Mouse (Mus musculus) forebrain, embryonic 13.5 days (tissue): ENCODE data around the gene Pomp. TPM values are rescaled to one million over a fixed set of nuclear protein-coding genes. Genes with fewer than 3 reads are reported as not detected.
A peak's percentile ranks its signal among the peaks of the same experiment; 100 is the strongest.

Source experiments
- ATAC-seq: fragments of 200-750 bp; cut with Nextera tagmentation; 2 replicates; pipeline ENCODE4 v1.8.0; 2017
- H3K27ac ChIP-seq: fragments of 300-500 bp; sonication (generic); 2 replicates; pipeline ENCODE4 v1.5.1; 2015; ENCODE audit warnings: inconsistent platforms, mild to moderate bottlenecking, moderate library complexity
- H3K27me3 ChIP-seq: fragments of 300-500 bp; sonication (generic); 2 replicates; pipeline ENCODE4 v1.6.1; 2015; ENCODE audit warnings: mild to moderate bottlenecking, inconsistent platforms
- H3K36me3 ChIP-seq: fragments of 300-500 bp; sonication (generic); 2 replicates; pipeline ENCODE4 v1.6.1; 2015; ENCODE audit warnings: mild to moderate bottlenecking, inconsistent platforms; ENCODE audit not compliant: poor library complexity, severe bottlenecking
- H3K4me1 ChIP-seq: fragments of 300-500 bp; sonication (generic); 2 replicates; pipeline ENCODE4 v1.6.1; 2015; ENCODE audit warnings: inconsistent platforms
- H3K4me2 ChIP-seq: fragments of 300-500 bp; sonication (generic); 2 replicates; pipeline ENCODE4 v1.6.1; 2015; ENCODE audit warnings: inconsistent platforms, mild to moderate bottlenecking, moderate library complexity
- H3K4me3 ChIP-seq: fragments of 300-500 bp; sonication (generic); 2 replicates; pipeline ENCODE4 v1.5.1; 2015; ENCODE audit warnings: mild to moderate bottlenecking, inconsistent platforms
- H3K9ac ChIP-seq: fragments of 300-500 bp; sonication (generic); 2 replicates; pipeline ENCODE4 v1.6.1; 2015; ENCODE audit warnings: mild to moderate bottlenecking, inconsistent platforms
- H3K9me3 ChIP-seq: fragments of 300-500 bp; sonication (generic); replicated peaks from 2 replicates; pipeline ENCODE4 v1.6.1; 2016; ENCODE audit warnings: inconsistent platforms
- WGBS: fragments of 180-500 bp; shearing (Covaris S2); methylation state at CpG from one replicate; pipeline ENCODE4 v1.1.7; 2015; 5-methylcytosine and 5-hydroxymethylcytosine counted together
- polyA plus RNA-seq: library from polyadenylated mRNA; unstranded; fragments of >200 nt; fragmentation: Nextera tagmentation; extraction: Ambion mirVana; gene quantifications from 2 replicates; pipeline ENCODE4 v1.2.1, GENCODE M21; 2015

Pomp gene
- polyA plus RNA-seq, 1 experiment from 2014 or later: 585 TPM

- no peak overlapping the region for H3K4me3 ChIP-seq
- no peaks in the 10 kb centered on the region for H3K27me3 ChIP-seq
- no peaks in the 10 kb centered on the region for H3K4me1 ChIP-seq
- H3K36me3 ChIP-seq: peaks cover 98% of the 10 kb centered on the region
- no peak overlapping the region for H3K27ac ChIP-seq
- no peaks in the 10 kb centered on the region for H3K9me3 ChIP-seq
- no peak overlapping the region for H3K9ac ChIP-seq
- H3K4me2 ChIP-seq: no peak overlapping the region
- 97% methylated on average over 6 of the region's 6 CpGs for WGBS
- ATAC-seq: no peak
Measured at GRCm38 (mm10) chr5:147869568-147869967, 9.3 kb downstream of the Pomp start.

- Histone ChIP-seq H3K36me3 (peaks cover 98% of the 10 kb centered on the region), H3K4me2 (no peak overlapping the region), H3K9me3 (no peaks in the 10 kb centered on the region), H3K4me3 (no peak overlapping the region), H3K9ac (no peak overlapping the region), H3K27ac (no peak overlapping the region), H3K4me1 (no peaks in the 10 kb centered on the region), H3K27me3 (no peaks in the 10 kb centered on the region)
- 91% methylated on average over 1 of the region's 1 CpGs for WGBS
- no peak for ATAC-seq
Measured at GRCm38 (mm10) chr5:147870296-147870695, 10.0 kb downstream of the Pomp start.

- H3K4me2 ChIP-seq: no peak overlapping the region
- no peak overlapping the region for H3K4me3 ChIP-seq
- no peak for ATAC-seq
- 95% methylated on average over 15 of the region's 15 CpGs for WGBS
- no peaks in the 10 kb centered on the region for H3K9me3 ChIP-seq
- H3K27ac ChIP-seq: no peak overlapping the region
- H3K9ac ChIP-seq: no peak overlapping the region
- no peaks in the 10 kb centered on the region for H3K4me1 ChIP-seq
- H3K36me3 ChIP-seq: peaks cover 98% of the 10 kb centered on the region
- no peaks in the 10 kb centered on the region for H3K27me3 ChIP-seq
Measured at GRCm38 (mm10) chr5:147871091-147871820, 11.0 kb downstream of the Pomp start.

GRCm38 (mm10) chr5:147874491-147875065 is 14.3 kb downstream of the Pomp start:
- no peak overlapping the region for H3K9ac ChIP-seq
- no peaks in the 10 kb centered on the region for H3K27me3 ChIP-seq
- H3K4me2 ChIP-seq: no peak overlapping the region
- peaks cover 91% of the 10 kb centered on the region for H3K36me3 ChIP-seq
- no peak overlapping the region for H3K27ac ChIP-seq
- H3K4me3 ChIP-seq: no peak overlapping the region
- peaks cover 5% of the 10 kb centered on the region; the same call in 1 of the 2 replicates for H3K9me3 ChIP-seq
- no peak for ATAC-seq
- 97% methylated on average over 18 of the region's 18 CpGs for WGBS
- no peaks in the 10 kb centered on the region for H3K4me1 ChIP-seq

GRCm38 (mm10) chr5:147875210-147875609 is 14.9 kb downstream of the Pomp start:
- H3K4me2 ChIP-seq: no peak overlapping the region
- peaks cover 5% of the 10 kb centered on the region; the same call in 1 of the 2 replicates for H3K9me3 ChIP-seq
- peaks cover 91% of the 10 kb centered on the region for H3K36me3 ChIP-seq
- H3K4me3 ChIP-seq: no peak overlapping the region
- WGBS: 94% methylated on average over 8 of the region's 8 CpGs
- no peaks in the 10 kb centered on the region for H3K27me3 ChIP-seq
- no peaks in the 10 kb centered on the region for H3K4me1 ChIP-seq
- no peak for ATAC-seq
- no peak overlapping the region for H3K27ac ChIP-seq
- H3K9ac ChIP-seq: no peak overlapping the region

- peaks cover 86% of the 10 kb centered on the region for H3K36me3 ChIP-seq
- no peak overlapping the region for H3K4me3 ChIP-seq
- no peaks in the 10 kb centered on the region for H3K4me1 ChIP-seq
- WGBS: 88% methylated on average over 6 of the region's 6 CpGs
- H3K4me2 ChIP-seq: no peak overlapping the region
- no peaks in the 10 kb centered on the region for H3K27me3 ChIP-seq
- no peak overlapping the region for H3K9ac ChIP-seq
- no peak overlapping the region for H3K27ac ChIP-seq
- no peak for ATAC-seq
- H3K9me3 ChIP-seq: peaks cover 5% of the 10 kb centered on the region; the same call in 1 of the 2 replicates
Measured at GRCm38 (mm10) chr5:147877520-147877919, 17.3 kb downstream of the Pomp start.

- Histone ChIP-seq H3K36me3 (peaks cover 67% of the 10 kb centered on the region), H3K4me1 (no peaks in the 10 kb centered on the region), H3K9me3 (peaks cover 5% of the 10 kb centered on the region; the same call in 1 of the 2 replicates), H3K27ac (no peak overlapping the region), H3K27me3 (no peaks in the 10 kb centered on the region), H3K4me2 (no peak overlapping the region), H3K9ac (no peak overlapping the region), H3K4me3 (no peak overlapping the region)
- no peak for ATAC-seq
- 95% methylated on average over 17 of the region's 17 CpGs for WGBS
Measured at GRCm38 (mm10) chr5:147879971-147880682, 19.9 kb downstream of the Pomp start.

GRCm38 (mm10) chr5:147883581-147883980 is 23.3 kb downstream of the Pomp start:
- Histone ChIP-seq H3K4me3 (no peak overlapping the region), H3K36me3 (peaks cover 34% of the 10 kb centered on the region), H3K9ac (no peak overlapping the region), H3K4me1 (no peaks in the 10 kb centered on the region), H3K4me2 (no peak overlapping the region), H3K27ac (no peak overlapping the region), H3K9me3 (no peaks in the 10 kb centered on the region), H3K27me3 (no peaks in the 10 kb centered on the region)
- ATAC-seq: no peak
- 90% methylated on average over 6 of the region's 6 CpGs for WGBS

- Histone ChIP-seq H3K27ac (no peak overlapping the region), H3K9me3 (no peaks in the 10 kb centered on the region), H3K36me3 (peaks cover 3% of the 10 kb centered on the region; the same call in 1 of the 2 replicates), H3K27me3 (peaks cover 11% of the 10 kb centered on the region), H3K4me2 (no peak overlapping the region), H3K4me3 (no peak overlapping the region), H3K9ac (no peak overlapping the region), H3K4me1 (peaks cover 8% of the 10 kb centered on the region; the same call in 1 of the 2 replicates)
- no peak for ATAC-seq
- 96% methylated on average over 10 of the region's 12 CpGs for WGBS
Measured at GRCm38 (mm10) chr5:147888313-147889297, 28.3 kb downstream of the Pomp start.

GRCm38 (mm10) chr5:147892735-147893134 is 32.5 kb downstream of the Pomp start:
- Histone ChIP-seq H3K9ac (no peak overlapping the region), H3K4me2 (0 out of 2 replicates have a peak overlapping the region, but pooled peaks have one; percentile 89), H3K9me3 (no peaks in the 10 kb centered on the region), H3K4me1 (peaks cover 21% of the 10 kb centered on the region; the same call in 1 of the 2 replicates), H3K4me3 (no peak overlapping the region), H3K36me3 (no peaks in the 10 kb centered on the region), H3K27me3 (peaks cover 18% of the 10 kb centered on the region), H3K27ac (no peak overlapping the region)
- no peak for ATAC-seq
- WGBS: 30% methylated on average over 6 of the region's 6 CpGs

- WGBS: 15% methylated on average over 9 of the region's 9 CpGs
- Histone ChIP-seq H3K4me2 (peak overlapping the region; percentile 89; the same call in 1 of the 2 replicates), H3K27ac (no peak overlapping the region), H3K36me3 (no peaks in the 10 kb centered on the region), H3K9ac (no peak overlapping the region), H3K27me3 (peaks cover 18% of the 10 kb centered on the region), H3K4me3 (no peak overlapping the region), H3K9me3 (no peaks in the 10 kb centered on the region), H3K4me1 (peaks cover 21% of the 10 kb centered on the region; the same call in 1 of the 2 replicates)
- no peak for ATAC-seq
Measured at GRCm38 (mm10) chr5:147893143-147893542, 32.9 kb downstream of the Pomp start.
